Mouse (Mus musculus) thymus, adult 2 months (tissue): ENCODE data around the gene Rgs8. TPM values are rescaled to one million over a fixed set of nuclear protein-coding genes. Genes with fewer than 3 reads are reported as not detected.

ENCODE experiments used
- DNase-seq: peaks from one replicate; pipeline ENCODE4 v3.0.0; 2021
- H3K27ac ChIP-seq: fragments of 200-500 bp; 2 replicates; pipeline ENCODE4 v1.5.1; 2012; ENCODE audit warnings: low read length, control low read depth; ENCODE audit not compliant: control insufficient read depth, insufficient read depth
- H3K27me3 ChIP-seq: fragments of 200-500 bp; 2 replicates; pipeline ENCODE4 v1.6.1; 2012; ENCODE audit warnings: mild to moderate bottlenecking, low read length, moderate library complexity, mixed read lengths; ENCODE audit not compliant: control insufficient read depth, insufficient read depth
- H3K36me3 ChIP-seq: fragments of 200-500 bp; 2 replicates; pipeline ENCODE4 v1.6.1; 2012; ENCODE audit warnings: mild to moderate bottlenecking, low read length, moderate library complexity; ENCODE audit not compliant: control insufficient read depth, insufficient read depth
- H3K4me1 ChIP-seq: fragments of 200-500 bp; replicated peaks from 2 replicates; pipeline ENCODE4 v1.6.1; 2012; ENCODE audit warnings: low read length; ENCODE audit not compliant: control insufficient read depth, insufficient read depth
- H3K4me3 ChIP-seq: fragments of 200-500 bp; 2 replicates; pipeline ENCODE4 v1.5.1; 2012; ENCODE audit warnings: mild to moderate bottlenecking, low read length, control low read depth, moderate library complexity; ENCODE audit not compliant: control insufficient read depth, insufficient read depth
- CTCF ChIP-seq: fragments of 200-500 bp; IDR thresholded peaks from 2 replicates; pipeline ENCODE4 v1.5.1; 2012; ENCODE audit warnings: mild to moderate bottlenecking, control low read depth, low read length, moderate library complexity, borderline replicate concordance; ENCODE audit not compliant: control insufficient read depth, poor library complexity, insufficient read depth; ENCODE audit errors: extremely low read depth
- POLR2A ChIP-seq: fragments of 200-500 bp; IDR thresholded peaks from 2 replicates; pipeline ENCODE4 v1.6.1; 2012; ENCODE audit warnings: mild to moderate bottlenecking, low read length, control low read depth, moderate library complexity; ENCODE audit not compliant: control insufficient read depth, poor library complexity, insufficient read depth; ENCODE audit errors: extremely low read depth
- whole genome bisulfite sequencing: fragments of 180-500 bp; shearing (Covaris S2); methylation state at CpG from one replicate; pipeline ENCODE4 v1.1.7; 2018; 5-methylcytosine and 5-hydroxymethylcytosine counted together
- polyA plus RNA-seq: library from polyadenylated mRNA; depleted of rRNA; stranded (reverse); fragments of >200 nt; gene quantifications from 2 replicates; pipeline ENCODE4 v1.2.3, GENCODE M21; 2012

The Rgs8 gene
- polyA plus RNA-seq, 1 experiment, result 0.20 TPM

DNA sequence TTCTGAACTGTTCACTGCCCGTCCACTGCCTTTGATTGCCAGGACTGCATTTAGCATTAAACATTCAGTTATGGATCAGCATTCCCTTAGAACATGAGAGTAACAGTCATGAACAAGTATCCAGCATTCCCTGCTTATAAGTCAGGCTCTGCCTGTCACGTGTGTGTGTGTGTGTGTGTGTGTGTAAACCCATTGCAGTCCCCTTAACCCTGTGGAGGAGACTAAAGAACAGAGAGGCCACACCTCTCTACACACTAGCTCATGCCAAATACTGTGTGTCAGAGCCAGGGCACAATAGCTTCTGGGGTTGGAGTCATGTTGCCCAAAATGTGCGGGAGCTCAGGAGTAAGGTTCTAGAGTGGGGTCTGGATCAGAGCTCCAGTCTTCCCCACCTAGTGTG is 26.8 kb downstream of the Rgs8 start:
- WGBS, result 93% methylated on average over 3 of the region's 3 CpGs
- TF ChIP-seq CTCF, result no peak
- no peak for TF ChIP-seq POLR2A
- no peak for DNase-seq

DNA sequence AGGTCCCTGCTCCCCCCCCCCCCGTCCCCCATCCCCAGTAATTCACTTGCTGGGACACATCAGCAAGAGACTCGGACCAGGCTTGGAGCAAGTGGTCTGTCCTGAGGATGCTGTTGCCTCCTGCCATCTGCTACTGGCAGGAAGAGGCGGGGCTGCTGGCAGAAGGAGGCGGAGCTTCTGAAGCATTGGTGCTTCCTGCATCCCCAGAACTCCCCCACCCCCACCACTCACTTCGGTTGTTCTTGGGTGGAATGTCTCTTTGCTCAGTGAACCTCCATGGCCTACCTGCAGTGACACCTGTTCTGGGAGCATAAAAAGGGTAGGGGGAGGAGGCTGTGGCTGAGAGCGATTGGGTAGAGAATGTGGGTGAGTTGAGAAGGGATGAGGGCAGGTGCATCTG is 27.5 kb downstream of the Rgs8 start:
- H3K27me3 ChIP-seq, result no peaks in the 10 kb centered on the region
- WGBS, result 82% methylated on average over 6 of the region's 6 CpGs
- TF ChIP-seq CTCF, result no peak
- TF ChIP-seq POLR2A, result no peak
- no peak overlapping the region for H3K27ac ChIP-seq
- H3K4me1 ChIP-seq, result 0 out of 2 replicates have a peak, but pooled peaks cover 3% of the 10 kb centered on the region
- DNase-seq, result no peak
- no peaks in the 10 kb centered on the region for H3K36me3 ChIP-seq
- no peak overlapping the region for H3K4me3 ChIP-seq

More for the DNA sequence above, 26.8 kb downstream of the Rgs8 start:
- Histone ChIP-seq H3K27ac (no peak overlapping the region), H3K36me3 (no peaks in the 10 kb centered on the region), H3K27me3 (no peaks in the 10 kb centered on the region), H3K4me3 (no peak overlapping the region), H3K4me1 (0 out of 2 replicates have a peak, but pooled peaks cover 3% of the 10 kb centered on the region)

DNA sequence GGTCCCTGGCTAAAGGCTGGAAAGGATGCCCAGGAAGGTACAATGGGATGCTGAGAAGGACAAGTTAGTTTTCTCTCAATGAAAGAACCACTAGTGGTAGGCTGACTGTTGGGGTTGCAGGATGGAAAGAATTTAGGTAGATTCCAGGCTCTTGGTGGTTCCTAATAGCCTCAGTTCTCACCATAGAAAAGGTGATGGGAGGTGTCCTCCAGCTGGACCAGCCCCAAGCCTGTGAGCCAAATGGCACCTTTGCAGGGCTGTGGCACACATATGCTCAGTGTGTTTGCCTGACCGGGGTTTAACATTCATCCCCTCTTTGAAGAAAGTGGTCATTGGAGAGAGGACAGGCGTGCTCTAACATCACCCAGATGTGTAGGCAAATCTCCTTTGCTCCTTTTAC is 28.2 kb downstream of the Rgs8 start:
- 90% methylated on average over 2 of the region's 2 CpGs for WGBS
- no peak overlapping the region for H3K4me3 ChIP-seq
- no peak for DNase-seq
- H3K4me1 ChIP-seq, result 0 out of 2 replicates have a peak, but pooled peaks cover 3% of the 10 kb centered on the region
- no peak overlapping the region for H3K27ac ChIP-seq
- no peaks in the 10 kb centered on the region for H3K27me3 ChIP-seq
- H3K36me3 ChIP-seq, result no peaks in the 10 kb centered on the region
- TF ChIP-seq CTCF, result no peak
- TF ChIP-seq POLR2A, result no peak

DNA sequence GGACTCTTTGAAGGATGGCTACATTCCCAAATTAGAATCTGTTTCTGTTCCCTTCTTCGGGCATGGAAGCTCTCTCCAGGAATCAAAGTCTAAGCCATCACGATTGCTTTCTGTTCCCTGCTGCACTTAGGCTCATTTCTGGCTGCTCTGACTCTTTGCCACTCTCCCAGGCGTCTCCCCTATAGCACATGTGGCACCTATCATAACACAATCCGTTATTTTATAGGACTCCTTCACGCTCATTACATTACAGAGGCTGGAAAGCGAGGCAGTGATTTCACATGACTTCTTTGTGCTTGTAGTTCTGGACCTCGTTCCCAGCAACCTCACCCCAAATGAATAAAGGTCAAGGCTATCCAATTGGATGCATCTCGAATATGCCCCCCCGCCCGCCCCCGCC is 30.4 kb downstream of the Rgs8 start:
- no peak overlapping the region for H3K4me3 ChIP-seq
- TF ChIP-seq POLR2A, result no peak
- TF ChIP-seq CTCF, result no peak
- no peak for DNase-seq
- no peak overlapping the region for H3K27ac ChIP-seq
- 89% methylated on average over 11 of the region's 11 CpGs for WGBS
- no peaks in the 10 kb centered on the region for H3K27me3 ChIP-seq
- no peaks in the 10 kb centered on the region for H3K36me3 ChIP-seq
- H3K4me1 ChIP-seq, result 0 out of 2 replicates have a peak, but pooled peaks cover 3% of the 10 kb centered on the region

DNA sequence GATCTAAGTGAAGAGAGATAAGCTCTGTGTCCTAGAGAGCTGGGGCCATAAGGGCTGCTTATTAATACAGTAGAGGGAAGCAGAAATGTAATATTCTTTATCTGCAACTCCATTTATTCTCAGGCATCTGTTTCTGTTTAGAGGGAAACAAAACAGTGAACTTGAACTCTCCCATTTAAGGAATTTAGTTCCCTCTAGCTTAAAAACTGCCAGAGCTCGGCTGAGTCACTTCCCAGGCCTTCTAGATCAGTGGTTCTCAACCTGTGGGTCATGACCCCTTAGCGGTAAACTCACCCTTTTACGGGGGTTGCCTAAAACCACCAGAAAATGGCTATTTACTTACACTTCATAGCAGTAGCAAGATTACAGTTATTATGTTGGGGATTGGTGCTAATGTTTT is 32.8 kb downstream of the Rgs8 start:
- Histone ChIP-seq H3K36me3 (no peaks in the 10 kb centered on the region), H3K4me3 (no peak overlapping the region), H3K27ac (no peak overlapping the region), H3K4me1 (no peaks in the 10 kb centered on the region), H3K27me3 (no peaks in the 10 kb centered on the region)
- TF ChIP-seq CTCF (no peak), POLR2A (no peak)
- DNase-seq, result no peak
- 87% methylated on average over 3 of the region's 3 CpGs for WGBS

DNA sequence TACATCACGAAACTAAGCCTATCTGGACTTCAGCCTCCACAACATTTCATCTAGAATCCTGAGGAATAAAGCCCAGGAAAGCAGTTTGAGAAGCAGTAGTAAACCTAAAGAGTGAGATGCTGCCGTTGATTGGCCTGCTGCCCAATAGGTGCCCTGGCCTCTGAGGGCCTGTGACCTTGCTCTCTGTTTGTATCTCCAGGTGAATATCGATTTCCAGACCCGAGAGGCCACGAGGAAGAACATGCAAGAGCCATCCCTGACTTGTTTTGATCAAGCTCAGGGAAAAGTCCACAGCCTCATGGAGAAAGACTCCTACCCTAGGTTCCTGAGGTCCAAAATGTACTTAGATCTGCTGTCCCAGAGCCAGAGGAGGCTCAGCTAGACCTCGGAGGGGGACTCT is 39.7 kb downstream of the Rgs8 start:
- H3K4me1 ChIP-seq, result no peaks in the 10 kb centered on the region
- no peak for DNase-seq
- H3K27ac ChIP-seq, result no peak overlapping the region
- no peak for TF ChIP-seq POLR2A
- no peak for TF ChIP-seq CTCF
- no peaks in the 10 kb centered on the region for H3K27me3 ChIP-seq
- no peaks in the 10 kb centered on the region for H3K36me3 ChIP-seq
- WGBS, result 90% methylated on average over 6 of the region's 6 CpGs
- no peak overlapping the region for H3K4me3 ChIP-seq

DNA sequence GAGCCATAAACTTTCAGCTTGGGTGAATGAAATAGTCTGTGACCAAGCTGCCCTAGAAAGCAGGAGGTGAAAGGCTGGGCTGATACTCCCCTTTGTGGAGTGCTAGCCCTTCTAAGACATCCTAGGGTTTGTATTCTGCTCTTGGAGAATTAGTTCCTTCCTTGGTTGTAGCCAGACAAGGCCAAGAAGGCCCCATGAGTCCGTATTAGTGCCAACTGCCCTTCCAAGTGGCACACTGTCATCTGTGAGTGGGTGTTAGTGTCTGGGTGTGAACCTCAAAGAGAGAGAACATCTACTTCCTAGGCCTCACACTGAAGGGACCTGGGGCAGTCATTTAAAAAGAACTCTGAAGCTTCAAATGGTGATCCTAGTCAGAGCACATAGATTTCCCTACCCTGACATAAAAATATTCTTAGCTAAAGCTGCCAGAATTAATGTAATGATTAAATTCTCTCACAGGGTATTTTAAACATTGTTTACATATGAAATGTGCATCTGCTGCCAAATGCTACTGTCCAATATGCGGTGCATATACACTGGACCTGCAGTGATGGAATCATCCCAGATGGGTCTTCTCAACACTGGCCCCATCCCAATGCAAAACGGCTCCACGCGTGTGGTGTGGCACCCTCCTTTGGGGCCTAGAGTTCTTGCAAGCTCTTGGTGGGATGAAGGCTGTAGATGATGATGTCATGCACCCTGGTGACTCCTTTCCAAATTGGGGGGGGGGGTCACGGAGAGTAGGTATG is 41.7 kb downstream of the Rgs8 start:
- H3K4me3 ChIP-seq, result no peak overlapping the region
- no peak for DNase-seq
- H3K4me1 ChIP-seq, result no peaks in the 10 kb centered on the region
- no peaks in the 10 kb centered on the region for H3K27me3 ChIP-seq
- no peaks in the 10 kb centered on the region for H3K36me3 ChIP-seq
- TF ChIP-seq CTCF (no peak), POLR2A (no peak)
- 98% methylated on average over 6 of the region's 6 CpGs for WGBS
- H3K27ac ChIP-seq, result no peak overlapping the region
